Mouse (Mus musculus) thymus, postnatal 36 days (tissue): ENCODE measurements around the gene Olfr729.

Experiments used
- DNase-seq, 2 experiments: peaks; one replicate each; pipeline ENCODE4 v3.0.0; 2022; ENCODE audit warnings: mixed read lengths in 2 of 2

Olfr729 gene

GRCm38 (mm10) chr14:50152810-50153209, at the start of gene Olfr729:
TSS of gene Olfr729 (minus strand) at chr14:50152910.
- no peak for DNase-seq

GRCm38 (mm10) chr14:50188098-50188497, 35.4 kb upstream of the Olfr729 start, which contains the start of gene Olfr730:
TSS of gene Olfr730 (minus strand) at chr14:50188198.
- DNase-seq: no peak

- no peak for DNase-seq
Observed at GRCm38 (mm10) chr14:50142580-50142979, 10.1 kb downstream of the Olfr729 start, which contains the start of gene Olfr728. TSS of gene Olfr728 (minus strand) at chr14:50142680.

- no peak for DNase-seq
Observed at GRCm38 (mm10) chr14:50122886-50123285, 29.8 kb downstream of the Olfr729 start, which contains the start of gene Olfr727. TSS of gene Olfr727 (plus strand) at chr14:50123186.
